ENCODE assay signal across 29 mouse cellular contexts in genomic region chr17:5601953-5602352, GRCm38 (mm10).
DNase-seq lines count a peak whose midpoint lies in the region; ATAC-seq and TF ChIP-seq lines count a peak whose summit lies in the region.
"Had no signal": no experiment of that assay in that cellular context is flagged by ENCODE, and none has a peak within 500 bp of the region (broad histone marks: within the 10 kb centered on the region; RNA-seq: fewer than 3 reads in every experiment).

No protein-coding gene starts in this region.

- H3K27me3 ChIP-seq in heart, embryonic 11.5 days (ENCODE audit: control insufficient read depth, insufficient read depth, low read length) = no peaks in the 10 kb centered on the region
- no peaks in the 10 kb centered on the region for H3K27me3 ChIP-seq in spleen, adult 2 months (ENCODE audit: control insufficient read depth, insufficient read depth, low read length)
- H3K27me3 ChIP-seq in splenic B cell, adult 2 months (ENCODE audit: control insufficient read depth, insufficient read depth, low read length, poor library complexity, severe bottlenecking) = no peaks in the 10 kb centered on the region
- H3K27me3 ChIP-seq in midbrain, embryonic 13.5 days = no peaks in the 10 kb centered on the region
- H3K27me3 ChIP-seq: embryonic facial prominence, embryonic 13.5 days; heart, embryonic 13.5 days; hindbrain, embryonic 12.5 days; kidney, embryonic 15.5 days; limb, embryonic 13.5 days; stomach, embryonic 15.5 days had no signal

- no peak overlapping the region for H3K4me3 ChIP-seq in heart, embryonic 11.5 days (ENCODE audit: low read depth, low read length)
- no peak overlapping the region for H3K4me3 ChIP-seq in spleen, adult 2 months (ENCODE audit: extremely low read depth, insufficient read depth, insufficient read length)
- H3K4me3 ChIP-seq in midbrain, embryonic 13.5 days (replicated peaks) = no peak overlapping the region
- H3K4me3 ChIP-seq: embryonic facial prominence, embryonic 13.5 days; heart, embryonic 13.5 days; hindbrain, embryonic 12.5 days; kidney, embryonic 15.5 days; limb, embryonic 13.5 days; stomach, embryonic 15.5 days had no signal

- H3K4me2 ChIP-seq in heart, embryonic 11.5 days = no peak overlapping the region
- H3K4me2 ChIP-seq in midbrain, embryonic 13.5 days (replicated peaks) = no peak overlapping the region
- H3K4me2 ChIP-seq: embryonic facial prominence, embryonic 13.5 days; heart, embryonic 13.5 days; hindbrain, embryonic 12.5 days; kidney, embryonic 15.5 days; limb, embryonic 13.5 days; midbrain, embryonic 11.5 days; stomach, embryonic 15.5 days had no signal

- 83% methylated on average over 6 of the region's 6 CpGs for WGBS in heart, embryonic 11.5 days (ENCODE audit: insufficient replicate concordance)
- 38% methylated on average over 6 of the region's 6 CpGs for WGBS in spleen, adult 2 months
- 84% methylated on average over 6 of the region's 6 CpGs for WGBS in midbrain, embryonic 13.5 days

- peak; percentile 93 for DNase-seq in heart, adult 11 months
- DNase-seq in spleen, adult 2 months (ENCODE audit: low read depth in 1 of 2, low spot score in 2 of 2) = peak; percentile 36 to 74
- no peak for DNase-seq in spleen, postnatal 14 days (ENCODE audit: low spot score in 2 of 2)
- peak; percentile 91 for DNase-seq in splenic B cell, adult 2 months (ENCODE audit: low read depth, low spot score)
- DNase-seq: adrenal gland, adult 8-10 months; cerebellum, adult 2 months; cerebellum, postnatal 25 days; embryo, embryonic 11 days; gastrocnemius, postnatal 10 days; heart, adult 18-20 months; heart, postnatal 14 days; kidney, postnatal 36 days; layer of hippocampus, adult 9-11 months; lung, adult 18-20 months; thymus, postnatal 25 days had no signal

- TF ChIP-seq CTCF in spleen, adult 2 months (IDR thresholded peaks at IDR 0.05; ENCODE audit: extremely low read depth, insufficient read depth, insufficient read length, insufficient replicate concordance) = no peak

- no peak overlapping the region for H3K27ac ChIP-seq in heart, embryonic 11.5 days (ENCODE audit: low read depth, low read length)
- no peak overlapping the region for H3K27ac ChIP-seq in spleen, adult 2 months (ENCODE audit: insufficient read depth, low read length)
- H3K27ac ChIP-seq in midbrain, embryonic 13.5 days = no peak overlapping the region
- H3K27ac ChIP-seq: embryonic facial prominence, embryonic 13.5 days; heart, embryonic 13.5 days; hindbrain, embryonic 12.5 days; kidney, embryonic 15.5 days; limb, embryonic 13.5 days; stomach, embryonic 15.5 days had no signal

- H3K4me1 ChIP-seq in heart, embryonic 11.5 days (ENCODE audit: control insufficient read depth, insufficient read depth, low read length) = no peaks in the 10 kb centered on the region
- H3K4me1 ChIP-seq in spleen, adult 2 months (ENCODE audit: control insufficient read depth, insufficient read depth, insufficient read length) = peaks cover 24% of the 10 kb centered on the region; the same call in 1 of the 2 replicates
- H3K4me1 ChIP-seq in midbrain, embryonic 13.5 days (replicated peaks) = peaks cover 9% of the 10 kb centered on the region; the same call in 1 of the 2 replicates

- TF ChIP-seq POLR2A in spleen, adult 2 months (IDR thresholded peaks at IDR 0.05; ENCODE audit: low read depth, low read length) = no peak

- no peak for ATAC-seq in heart, embryonic 11.5 days (replicated peaks; ENCODE audit: insufficient number of reproducible peaks, low FRiP score, low TSS enrichment)
- ATAC-seq in megakaryocyte progenitor cell, adult 5-6 weeks (replicated peaks; ENCODE audit: poor library complexity) = peak; percentile 83
- no peak for ATAC-seq in activated CD4-positive, CD25-positive, alpha-beta regulatory T cell, adult 4 months
- ATAC-seq in midbrain, embryonic 13.5 days = no peak
- ATAC-seq: CD4-positive, CD25-positive, alpha-beta regulatory T cell, adult 4 months; forebrain, embryonic 14.5 days; intestine, postnatal 0 days had no signal

- no peaks in the 10 kb centered on the region for H3K9me3 ChIP-seq in heart, embryonic 11.5 days (replicated peaks; ENCODE audit: control insufficient read depth, low read length)
- H3K9me3 ChIP-seq in midbrain, embryonic 13.5 days = no peaks in the 10 kb centered on the region
- H3K9me3 ChIP-seq: embryonic facial prominence, embryonic 13.5 days; heart, embryonic 13.5 days; hindbrain, embryonic 12.5 days; kidney, embryonic 15.5 days; limb, embryonic 13.5 days; stomach, embryonic 15.5 days had no signal

- H3K9ac ChIP-seq in heart, embryonic 11.5 days (ENCODE audit: low read depth, low read length) = no peak overlapping the region
- H3K9ac ChIP-seq in midbrain, embryonic 13.5 days (replicated peaks) = no peak overlapping the region
- H3K9ac ChIP-seq: embryonic facial prominence, embryonic 13.5 days; heart, embryonic 13.5 days; hindbrain, embryonic 12.5 days; kidney, embryonic 15.5 days; limb, embryonic 13.5 days; stomach, embryonic 15.5 days had no signal

- H3K36me3 ChIP-seq in heart, embryonic 11.5 days (ENCODE audit: control insufficient read depth, insufficient read depth, low read length) = no peaks in the 10 kb centered on the region
- no peaks in the 10 kb centered on the region for H3K36me3 ChIP-seq in spleen, adult 2 months (ENCODE audit: control insufficient read depth, insufficient read depth, low read length)
- no peaks in the 10 kb centered on the region for H3K36me3 ChIP-seq in splenic B cell, adult 2 months (ENCODE audit: control insufficient read depth, insufficient read depth, low read length, poor library complexity, severe bottlenecking)
- H3K36me3 ChIP-seq in midbrain, embryonic 13.5 days = no peaks in the 10 kb centered on the region
- H3K36me3 ChIP-seq: embryonic facial prominence, embryonic 13.5 days; heart, embryonic 13.5 days; hindbrain, embryonic 12.5 days; kidney, embryonic 15.5 days; limb, embryonic 13.5 days; stomach, embryonic 15.5 days had no signal

Comparison
In these comparisons a context has a peak if more than half of its experiments do, and no peak if none do; other contexts are left out.
1. DNase-seq: peak in heart, adult 11 months (single experiment), spleen, adult 2 months (2 of 2) and splenic B cell, adult 2 months (single experiment); none in spleen, postnatal 14 days (0 of 2).